Mouse (Mus musculus) MEL-GATA-1-ER (cell line): ENCODE data around the gene Mre11a.

Experiments used
- DNase-seq: peaks from one replicate; pipeline ENCODE4 v3.0.0-alpha.2; 2012; ENCODE audit warnings: low read depth; ENCODE audit errors: extremely low read depth

The Mre11a gene

GRCm38 (mm10) chr9:14821396-14821795 lies 36.9 kb downstream of the Mre11a start:
- no peak for DNase-seq

GRCm38 (mm10) chr9:14824840-14825239 lies 40.4 kb downstream of the Mre11a start:
- no peak for DNase-seq

DNA sequence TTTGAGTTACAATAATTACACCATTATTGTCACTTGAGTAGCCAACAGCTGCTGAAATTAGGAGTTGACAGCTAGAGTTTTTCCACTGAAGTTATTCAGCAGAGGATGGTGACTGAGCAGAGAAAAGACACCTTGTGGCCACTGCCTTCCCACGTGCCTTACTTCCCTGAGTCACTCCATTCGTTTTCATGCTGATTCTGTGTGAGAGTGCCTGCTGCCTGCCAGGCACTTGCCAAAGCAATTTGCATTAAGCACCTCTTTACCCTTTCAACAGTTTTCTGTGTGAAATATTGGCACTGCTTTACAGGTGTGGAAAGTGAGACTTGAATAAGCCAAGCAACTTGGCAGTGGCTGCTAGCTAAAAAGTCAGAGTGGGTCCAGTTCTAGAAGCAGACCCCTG lies 43.4 kb downstream of the Mre11a start:
- DNase-seq = no peak

- no peak for DNase-seq
These were observed 47.6 kb downstream of the Mre11a start for GRCm38 (mm10) chr9:14832046-14832445.

DNA sequence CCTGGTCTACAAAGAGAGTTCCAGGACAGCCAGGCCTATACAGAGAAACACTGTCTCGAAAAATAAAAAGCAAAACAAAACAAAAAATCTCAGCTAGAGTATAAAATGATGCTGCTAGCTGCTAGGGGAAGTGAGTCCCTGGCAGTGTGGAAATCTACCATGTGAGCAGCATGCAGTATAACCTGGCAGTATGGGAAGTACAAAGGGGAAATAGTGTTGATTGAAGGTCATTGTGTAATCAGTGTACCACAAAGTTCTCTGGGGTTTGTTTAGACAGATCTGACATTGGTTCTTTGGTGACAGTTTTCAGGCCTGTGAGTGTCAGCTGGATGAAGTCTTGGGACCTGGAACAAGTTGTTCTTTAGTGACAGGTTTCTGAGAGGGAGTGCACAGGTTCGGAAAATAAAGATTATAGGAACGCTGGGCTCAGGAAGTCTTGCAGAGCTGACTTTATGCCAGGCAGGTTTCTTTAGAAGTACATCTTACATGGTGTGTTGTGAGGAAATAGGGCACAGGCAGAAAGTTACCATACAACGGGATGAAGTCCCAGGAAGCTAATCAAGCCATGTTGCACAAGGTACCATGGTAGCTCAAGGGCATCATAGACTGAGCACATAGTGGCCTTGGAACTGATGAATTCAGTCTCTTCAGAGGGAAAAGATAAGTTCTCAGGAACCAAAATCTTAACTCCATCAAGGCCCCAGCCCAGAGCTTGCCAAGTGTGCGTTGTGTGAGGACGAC lies 51.1 kb downstream of the Mre11a start:
- no peak for DNase-seq

GRCm38 (mm10) chr9:14839527-14839926 lies 55.1 kb downstream of the Mre11a start:
- no peak for DNase-seq

DNA sequence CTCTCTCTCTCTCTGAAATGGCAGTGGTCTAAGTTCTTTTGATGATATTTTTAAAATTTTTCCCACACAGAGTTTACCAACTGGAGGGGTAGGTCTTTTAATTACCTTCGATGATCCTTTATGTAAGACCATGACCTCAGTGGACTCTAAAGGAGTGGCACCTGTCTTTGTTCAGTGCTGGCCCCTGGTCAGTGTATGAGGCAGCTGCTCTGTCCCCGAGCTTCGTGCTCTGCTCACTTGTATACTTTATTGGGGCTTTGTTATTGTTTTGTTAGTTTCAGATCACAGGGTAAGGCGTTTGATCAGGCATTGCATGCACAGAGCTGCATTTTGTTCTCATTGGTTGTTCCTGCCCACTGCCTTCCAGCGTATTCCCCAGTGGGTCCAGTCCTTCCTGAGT lies 55.5 kb downstream of the Mre11a start:
- DNase-seq = no peak

- no peak for DNase-seq
These were observed 57.7 kb downstream of the Mre11a start for GRCm38 (mm10) chr9:14841878-14842761.

- DNase-seq = no peak
These were observed 58.9 kb downstream of the Mre11a start for GRCm38 (mm10) chr9:14843311-14843857.

GRCm38 (mm10) chr9:14843901-14844300 lies 59.4 kb downstream of the Mre11a start:
- no peak for DNase-seq

- peak; percentile 49 for DNase-seq
These were observed 62.0 kb downstream of the Mre11a start for GRCm38 (mm10) chr9:14846428-14846827.

GRCm38 (mm10) chr9:14848267-14848935 lies 63.9 kb downstream of the Mre11a start:
- DNase-seq = no peak

GRCm38 (mm10) chr9:14854585-14854984 lies 70.1 kb downstream of the Mre11a start:
- DNase-seq = no peak

GRCm38 (mm10) chr9:14856922-14857654 lies 72.6 kb downstream of the Mre11a start:
- no peak for DNase-seq

GRCm38 (mm10) chr9:14858170-14858706 lies 73.8 kb downstream of the Mre11a start:
- no peak for DNase-seq

DNA sequence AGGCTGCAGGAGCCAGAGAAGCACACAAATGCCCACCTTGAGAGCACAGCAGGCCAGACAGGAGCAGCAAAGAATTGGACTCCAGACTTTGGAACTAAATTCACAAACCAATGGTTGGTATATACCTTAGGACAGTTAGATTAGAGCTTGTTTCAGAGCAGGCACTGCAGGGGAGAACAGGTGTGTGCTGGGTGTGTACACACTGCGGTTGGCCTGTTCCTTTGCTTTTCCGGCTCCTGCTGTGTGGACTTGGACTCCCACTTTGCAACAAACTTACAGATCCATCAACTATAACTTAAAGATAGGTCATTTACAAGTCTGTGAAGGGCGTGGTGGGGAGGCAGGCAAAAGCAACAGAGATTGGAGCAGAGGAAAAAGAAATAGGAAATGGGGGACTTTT lies 74.3 kb downstream of the Mre11a start:
- DNase-seq = no peak

DNA sequence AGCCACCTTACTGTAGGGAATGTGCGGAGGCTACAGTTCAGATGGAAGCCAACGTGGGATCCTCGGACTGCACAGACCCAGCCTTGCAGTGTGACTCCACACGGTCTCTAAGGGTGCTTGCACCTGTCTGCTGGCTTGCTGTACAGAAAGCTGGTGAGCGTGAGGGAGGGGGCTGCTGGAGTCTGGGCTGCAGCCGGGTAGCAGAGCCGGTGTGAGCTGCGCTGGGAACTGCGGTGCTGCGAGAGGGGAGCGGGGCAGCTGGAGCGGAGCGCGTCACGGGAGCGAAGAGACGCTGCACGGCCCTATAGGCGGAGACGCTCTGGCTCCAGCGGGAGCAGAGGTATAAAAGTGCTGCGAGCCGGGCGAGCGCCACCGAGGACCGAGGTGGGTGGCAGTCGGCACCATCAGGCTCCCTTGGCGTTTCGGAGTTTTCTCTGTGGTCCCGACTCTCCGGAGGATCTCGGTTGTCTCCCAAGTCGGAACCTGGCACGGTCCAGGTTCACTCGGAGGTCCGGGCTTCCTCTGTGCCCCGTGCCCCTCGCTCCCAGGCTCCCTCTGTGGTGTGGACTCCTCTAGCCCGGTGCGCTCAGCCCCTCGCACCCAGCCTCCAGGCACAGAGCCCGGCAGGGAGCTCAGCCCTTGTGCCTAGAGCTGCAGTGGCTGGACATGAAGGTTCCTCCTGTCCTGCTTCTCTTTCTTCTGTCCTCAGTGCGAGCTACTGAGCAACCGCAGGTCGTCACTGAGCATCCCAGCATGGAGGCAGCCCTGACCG lies 75.6 kb downstream of the Mre11a start, which contains the start of gene Gpr83:
Gene Gpr83 (plus strand): TSS at position 343 of the 772 bp plus-strand sequence.
- DNase-seq = no peak

GRCm38 (mm10) chr9:14863126-14863525 lies 78.7 kb downstream of the Mre11a start:
- no peak for DNase-seq

- no peak for DNase-seq
These were observed 80.3 kb downstream of the Mre11a start for GRCm38 (mm10) chr9:14864726-14865125.

GRCm38 (mm10) chr9:14866957-14867356 lies 82.5 kb downstream of the Mre11a start:
- no peak for DNase-seq
